Mouse (Mus musculus) liver, postnatal 0 days (tissue): Measurements from ENCODE around the gene Atp6v1g1. TPM values are rescaled to one million over a fixed set of nuclear protein-coding genes. Genes with fewer than 3 reads are reported as not detected.

Experiments used
- ATAC-seq: fragments of 200-750 bp; cut with Nextera tagmentation; 2 replicates; pipeline ENCODE4 v1.8.0; 2017; ENCODE audit warnings: mild to moderate bottlenecking, moderate library complexity
- DNase-seq: peaks from one replicate; pipeline ENCODE4 v3.0.0-alpha.2; 2016
- H3K27ac ChIP-seq: fragments of 300-500 bp; sonication (generic); 2 replicates; pipeline ENCODE4 v1.5.1; 2014; ENCODE audit warnings: antibody characterized with exemption, moderate library complexity, mild to moderate bottlenecking, low read depth
- H3K27me3 ChIP-seq: fragments of 300-500 bp; sonication (generic); 2 replicates; pipeline ENCODE4 v1.6.1; 2014; ENCODE audit warnings: low read length, control low read depth, mixed read lengths; ENCODE audit not compliant: insufficient read depth
- H3K36me3 ChIP-seq: fragments of 300-500 bp; sonication (generic); replicated peaks from 2 replicates; pipeline ENCODE4 v1.6.1; 2014; ENCODE audit warnings: mild to moderate bottlenecking, control low read depth, low read length, moderate library complexity, mixed read lengths; ENCODE audit not compliant: insufficient read depth
- H3K4me1 ChIP-seq: fragments of 300-500 bp; sonication (generic); 2 replicates; pipeline ENCODE4 v1.6.1; 2014; ENCODE audit warnings: antibody characterized with exemption, mild to moderate bottlenecking, control low read depth; ENCODE audit not compliant: insufficient read depth
- H3K4me2 ChIP-seq: fragments of 300-500 bp; sonication (generic); 2 replicates; pipeline ENCODE4 v1.6.1; 2014; ENCODE audit warnings: low read depth, mild to moderate bottlenecking, low read length, moderate library complexity, mixed read lengths
- H3K4me3 ChIP-seq: fragments of 300-500 bp; sonication (generic); 2 replicates; pipeline ENCODE4 v1.5.1; 2014; ENCODE audit warnings: low read depth, low read length
- H3K9ac ChIP-seq: fragments of 300-500 bp; sonication (generic); replicated peaks from 2 replicates; pipeline ENCODE4 v1.6.1; 2014; ENCODE audit warnings: mild to moderate bottlenecking, moderate library complexity
- H3K9me3 ChIP-seq: fragments of 300-500 bp; sonication (generic); 2 replicates; pipeline ENCODE4 v1.6.1; 2016; ENCODE audit warnings: mild to moderate bottlenecking, control low read depth, low read length, mixed read lengths
- CTCF ChIP-seq: sonication (generic); IDR thresholded peaks from 2 replicates; pipeline ENCODE4 v1.5.1; 2016; ENCODE audit warnings: antibody characterized with exemption, low read depth
- EP300 ChIP-seq: IDR thresholded peaks from 2 replicates; pipeline ENCODE4 v1.6.1; 2016; ENCODE audit warnings: antibody characterized with exemption, low read depth, mild to moderate bottlenecking
- WGBS: fragments of 180-500 bp; shearing (Covaris S2); extraction: QIAGEN DNeasy Blood & Tissue Kit; methylation state at CpG from one replicate; pipeline ENCODE4 v1.1.7; 2014; ENCODE audit not compliant: insufficient replicate concordance; 5-methylcytosine and 5-hydroxymethylcytosine counted together
- polyA plus RNA-seq: library from polyadenylated mRNA; unstranded; fragments of >200 nt; fragmentation: Nextera tagmentation; extraction: Ambion mirVana; gene quantifications from 2 replicates; pipeline ENCODE4 v1.2.1, GENCODE M21; 2015

Atp6v1g1 gene
- polyA plus RNA-seq, 1 experiment from 2014 or later: 152 TPM

- H3K36me3 ChIP-seq: peaks cover 16% of the 10 kb centered on the region
- ATAC-seq (peak; percentile 19), DNase-seq (no peak)
- peaks cover 30% of the 10 kb centered on the region for H3K4me1 ChIP-seq
- peak overlapping the region; percentile 88 for H3K27ac ChIP-seq
- peak overlapping the region; percentile 82 for H3K9ac ChIP-seq
- no peaks in the 10 kb centered on the region for H3K27me3 ChIP-seq
- no peaks in the 10 kb centered on the region for H3K9me3 ChIP-seq
- TF ChIP-seq CTCF: no peak
- TF ChIP-seq EP300: no peak
- H3K4me2 ChIP-seq: peak overlapping the region; percentile 72
- 16% methylated on average over 26 of the region's 26 CpGs for WGBS
- H3K4me3 ChIP-seq: peak overlapping the region; percentile 64
These were observed 823 bp downstream of the Atp6v1g1 start for GRCm38 (mm10) chr4:63545231-63545958.

DNA sequence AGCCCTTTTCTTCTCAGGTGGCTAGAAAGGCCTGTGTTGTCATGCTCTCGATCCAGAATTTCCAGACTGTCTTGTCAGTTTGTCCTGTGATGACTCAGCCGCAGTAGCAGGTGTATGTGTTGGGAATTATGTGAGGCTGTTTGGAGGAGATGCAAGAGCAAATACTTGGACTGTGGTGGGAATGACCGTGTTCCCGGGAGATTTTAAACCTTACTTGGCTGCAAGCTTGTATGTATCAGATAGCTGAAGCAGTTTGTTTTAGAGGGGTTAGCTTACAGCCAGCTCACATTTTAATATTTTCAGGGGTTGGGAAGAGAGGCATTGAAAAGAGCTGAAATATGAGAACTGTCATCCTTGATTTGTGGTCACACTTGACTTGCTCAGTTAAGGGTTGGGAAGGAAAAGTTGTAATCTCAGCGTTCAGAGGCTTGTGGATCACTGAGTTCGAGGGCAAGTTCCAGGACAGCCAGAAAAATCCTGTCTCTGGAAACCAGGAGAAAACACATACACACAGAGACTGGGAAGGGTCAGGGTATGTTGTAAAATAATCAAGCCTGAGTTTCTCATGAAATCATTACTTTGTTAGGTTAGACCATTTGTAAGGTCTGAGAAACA, 2.0 kb downstream of the Atp6v1g1 start:
- H3K4me1 ChIP-seq: peaks cover 30% of the 10 kb centered on the region
- no peak overlapping the region; the same call in 1 of the 2 replicates for H3K27ac ChIP-seq
- DNase-seq (no peak), ATAC-seq (no peak)
- H3K27me3 ChIP-seq: no peaks in the 10 kb centered on the region
- H3K4me2 ChIP-seq: peak overlapping the region; percentile 72
- peak overlapping the region; percentile 64 for H3K4me3 ChIP-seq
- no peaks in the 10 kb centered on the region for H3K9me3 ChIP-seq
- TF ChIP-seq EP300 (no peak), CTCF (no peak)
- H3K9ac ChIP-seq: peak overlapping the region; percentile 82; the same call in 1 of the 2 replicates
- peaks cover 27% of the 10 kb centered on the region for H3K36me3 ChIP-seq
- WGBS: 64% methylated on average over 6 of the region's 6 CpGs

DNA sequence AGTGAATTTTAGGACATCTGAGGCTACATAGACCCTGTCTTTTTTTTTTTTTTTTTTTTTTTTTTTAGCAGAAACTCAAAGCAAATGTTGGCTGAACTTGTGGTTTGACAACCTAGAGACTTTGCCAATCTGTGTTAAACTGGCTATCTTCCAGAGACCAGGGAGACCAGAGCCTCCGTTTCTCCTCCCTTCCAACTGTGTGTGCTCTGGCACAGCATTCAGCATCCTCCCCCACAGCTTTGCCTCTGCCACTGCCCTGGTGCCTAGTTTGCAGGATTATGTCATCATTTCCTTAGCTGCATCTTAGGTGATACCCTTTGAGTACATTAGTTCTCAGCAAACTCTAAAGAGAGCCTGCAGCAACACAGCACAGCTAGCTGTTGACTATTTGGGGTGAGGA, 3.2 kb downstream of the Atp6v1g1 start:
- Histone ChIP-seq H3K27ac (no peak overlapping the region), H3K9me3 (no peaks in the 10 kb centered on the region), H3K4me1 (peaks cover 30% of the 10 kb centered on the region), H3K9ac (no peak overlapping the region), H3K4me3 (no peak overlapping the region), H3K36me3 (peaks cover 39% of the 10 kb centered on the region), H3K27me3 (no peaks in the 10 kb centered on the region), H3K4me2 (0 out of 2 replicates have a peak overlapping the region, but pooled peaks have one; percentile 72)
- no peak for ATAC-seq
- peak; percentile 15 for DNase-seq
- 45% methylated on average over 1 of the region's 1 CpGs for WGBS
- TF ChIP-seq CTCF (no peak), EP300 (no peak)

DNA sequence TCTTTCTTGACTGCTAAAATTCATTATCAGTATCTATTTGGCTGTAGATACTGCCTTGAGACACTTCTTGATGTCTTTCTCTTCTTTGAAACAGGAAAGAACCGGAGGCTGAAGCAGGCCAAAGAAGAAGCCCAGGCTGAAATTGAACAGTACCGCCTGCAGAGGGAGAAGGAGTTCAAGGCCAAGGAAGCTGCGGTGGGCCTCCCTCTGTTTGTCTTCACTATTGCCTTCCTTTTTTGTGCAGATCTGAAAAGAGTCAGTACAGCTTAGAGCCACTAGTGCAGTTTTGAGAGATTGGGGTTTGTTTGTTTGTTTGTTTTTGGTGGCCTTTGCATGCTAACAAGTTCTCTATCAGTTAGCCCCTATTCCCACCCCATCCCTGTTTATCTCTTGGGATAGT, 3.9 kb downstream of the Atp6v1g1 start:
- TF ChIP-seq CTCF: no peak
- no peak for TF ChIP-seq EP300
- Histone ChIP-seq H3K4me3 (no peak overlapping the region), H3K4me2 (no peak overlapping the region), H3K4me1 (peaks cover 33% of the 10 kb centered on the region), H3K36me3 (peaks cover 44% of the 10 kb centered on the region), H3K27ac (no peak overlapping the region), H3K9ac (no peak overlapping the region), H3K27me3 (no peaks in the 10 kb centered on the region), H3K9me3 (no peaks in the 10 kb centered on the region)
- 76% methylated on average over 3 of the region's 3 CpGs for WGBS
- no peak for DNase-seq
- no peak for ATAC-seq

- DNase-seq (no peak), ATAC-seq (no peak)
- no peaks in the 10 kb centered on the region for H3K27me3 ChIP-seq
- no peak for TF ChIP-seq EP300
- no peak for TF ChIP-seq CTCF
- no peak overlapping the region for H3K4me2 ChIP-seq
- H3K9ac ChIP-seq: no peak overlapping the region
- peaks cover 44% of the 10 kb centered on the region for H3K36me3 ChIP-seq
- H3K27ac ChIP-seq: no peak overlapping the region
- H3K4me3 ChIP-seq: no peak overlapping the region
- 86% methylated on average over 3 of the region's 3 CpGs for WGBS
- peaks cover 37% of the 10 kb centered on the region for H3K4me1 ChIP-seq
- H3K9me3 ChIP-seq: no peaks in the 10 kb centered on the region
These were observed 6.3 kb downstream of the Atp6v1g1 start for GRCm38 (mm10) chr4:63550908-63551307.

DNA sequence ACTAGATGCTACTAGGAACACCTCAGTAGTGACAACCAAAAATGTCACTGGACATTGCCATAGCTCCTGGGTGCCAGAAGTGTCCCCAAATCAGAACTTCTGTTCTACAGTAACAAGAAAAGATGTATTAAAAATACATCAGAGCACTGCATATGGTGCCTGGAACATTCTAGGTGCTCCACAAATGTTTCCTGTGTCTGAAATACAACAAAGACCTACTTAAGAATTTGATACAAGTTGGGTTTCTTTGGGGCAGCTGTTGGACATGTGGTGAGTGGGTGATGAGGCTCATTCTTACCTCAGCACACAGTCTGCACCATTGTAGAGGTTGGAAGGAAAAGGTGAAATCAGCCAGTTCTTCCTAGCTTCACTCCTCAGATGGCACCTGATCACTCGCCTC, 8.3 kb downstream of the Atp6v1g1 start:
- TF ChIP-seq EP300: no peak
- TF ChIP-seq CTCF: no peak
- no peak overlapping the region for H3K4me2 ChIP-seq
- H3K36me3 ChIP-seq: peaks cover 41% of the 10 kb centered on the region
- H3K4me3 ChIP-seq: no peak overlapping the region
- peaks cover 36% of the 10 kb centered on the region for H3K4me1 ChIP-seq
- no peaks in the 10 kb centered on the region for H3K27me3 ChIP-seq
- WGBS: 85% methylated on average over 1 of the region's 1 CpGs
- no peak for DNase-seq
- ATAC-seq: no peak
- H3K9me3 ChIP-seq: no peaks in the 10 kb centered on the region
- no peak overlapping the region for H3K9ac ChIP-seq
- H3K27ac ChIP-seq: peak overlapping the region; percentile 71
